Mouse (Mus musculus) stomach, embryonic 16.5 days (tissue): ENCODE measurements around the gene Tmem11. TPM values are rescaled to one million over a fixed set of nuclear protein-coding genes. Genes with fewer than 3 reads are reported as not detected.

ENCODE experiments used
- ATAC-seq: fragments of 200-750 bp; cut with Nextera tagmentation; 2 replicates; pipeline ENCODE4 v1.8.0; 2017; ENCODE audit warnings: moderate number of reproducible peaks, moderate TSS enrichment; ENCODE audit not compliant: insufficient read depth, low FRiP score
- H3K27ac ChIP-seq: fragments of 300-500 bp; sonication (generic); 2 replicates; pipeline ENCODE4 v1.5.1; 2014; ENCODE audit warnings: low read length
- H3K27me3 ChIP-seq: fragments of 300-500 bp; sonication (generic); 2 replicates; pipeline ENCODE4 v1.6.1; 2014; ENCODE audit warnings: low read length, control low read depth, mixed read lengths; ENCODE audit not compliant: control insufficient read depth, insufficient read depth
- H3K36me3 ChIP-seq: fragments of 300-500 bp; sonication (generic); 2 replicates; pipeline ENCODE4 v1.6.1; 2014; ENCODE audit warnings: low read length; ENCODE audit not compliant: control insufficient read depth, insufficient read depth
- H3K4me1 ChIP-seq: fragments of 300-500 bp; sonication (generic); 2 replicates; pipeline ENCODE4 v1.6.1; 2014; ENCODE audit warnings: low read length, control low read depth, mixed read lengths; ENCODE audit not compliant: control insufficient read depth, insufficient read depth
- H3K4me2 ChIP-seq: fragments of 300-500 bp; sonication (generic); 2 replicates; pipeline ENCODE4 v1.6.1; 2014; ENCODE audit warnings: low read depth, low read length, mixed read lengths
- H3K4me3 ChIP-seq: fragments of 300-500 bp; sonication (generic); replicated peaks from 2 replicates; pipeline ENCODE4 v1.5.1; 2014; ENCODE audit warnings: mild to moderate bottlenecking, low read length
- H3K9ac ChIP-seq: fragments of 300-500 bp; sonication (generic); 2 replicates; pipeline ENCODE4 v1.6.1; 2014; ENCODE audit warnings: low read length
- H3K9me3 ChIP-seq: fragments of 300-500 bp; sonication (generic); replicated peaks from 2 replicates; pipeline ENCODE4 v1.6.1; 2016; ENCODE audit warnings: low read length, control low read depth; ENCODE audit not compliant: control insufficient read depth
- WGBS: fragments of 180-500 bp; shearing (Covaris S2); extraction: QIAGEN DNeasy Blood & Tissue Kit; methylation state at CpG from one replicate; pipeline ENCODE4 v1.1.7; 2014; 5-methylcytosine and 5-hydroxymethylcytosine counted together
- polyA plus RNA-seq: library from polyadenylated mRNA; unstranded; fragments of >200 nt; fragmentation: Nextera tagmentation; extraction: Ambion mirVana; gene quantifications from 2 replicates; pipeline ENCODE4 v1.2.1, GENCODE M21; 2015

Tmem11 gene
- polyA plus RNA-seq, 1 experiment from 2014 or later = 58.7 TPM

- no peak overlapping the region for H3K9ac ChIP-seq
- H3K9me3 ChIP-seq = no peaks in the 10 kb centered on the region
- H3K4me2 ChIP-seq = no peak overlapping the region
- no peak for ATAC-seq
- H3K4me3 ChIP-seq = no peak overlapping the region
- 59% methylated on average over 4 of the region's 4 CpGs for WGBS
- H3K36me3 ChIP-seq = no peaks in the 10 kb centered on the region
- H3K27me3 ChIP-seq = no peaks in the 10 kb centered on the region
- no peak overlapping the region for H3K27ac ChIP-seq
- peaks cover 5% of the 10 kb centered on the region; the same call in 1 of the 2 replicates for H3K4me1 ChIP-seq
These were observed 51.7 kb downstream of the Tmem11 start for GRCm38 (mm10) chr11:60827241-60827945.

GRCm38 (mm10) chr11:60826700-60827099 lies 52.4 kb downstream of the Tmem11 start:
- Histone ChIP-seq H3K36me3 (no peaks in the 10 kb centered on the region), H3K4me1 (peaks cover 5% of the 10 kb centered on the region; the same call in 1 of the 2 replicates), H3K4me2 (no peak overlapping the region), H3K9ac (no peak overlapping the region), H3K27ac (no peak overlapping the region), H3K4me3 (no peak overlapping the region), H3K27me3 (no peaks in the 10 kb centered on the region), H3K9me3 (no peaks in the 10 kb centered on the region)
- ATAC-seq = no peak
- 53% methylated on average over 1 of the region's 1 CpGs for WGBS

GRCm38 (mm10) chr11:60825191-60825590 lies 53.9 kb downstream of the Tmem11 start:
- H3K9me3 ChIP-seq = no peaks in the 10 kb centered on the region
- no peaks in the 10 kb centered on the region for H3K4me1 ChIP-seq
- H3K27ac ChIP-seq = peak overlapping the region; percentile 47; the same call in 1 of the 2 replicates
- 49% methylated on average over 3 of the region's 3 CpGs for WGBS
- H3K4me3 ChIP-seq = no peak overlapping the region
- no peak overlapping the region for H3K4me2 ChIP-seq
- no peaks in the 10 kb centered on the region for H3K36me3 ChIP-seq
- ATAC-seq = peak; percentile 90
- no peaks in the 10 kb centered on the region for H3K27me3 ChIP-seq
- no peak overlapping the region for H3K9ac ChIP-seq

- Histone ChIP-seq H3K9me3 (no peaks in the 10 kb centered on the region), H3K27me3 (no peaks in the 10 kb centered on the region), H3K36me3 (no peaks in the 10 kb centered on the region), H3K9ac (no peak overlapping the region), H3K4me1 (no peaks in the 10 kb centered on the region), H3K27ac (no peak overlapping the region), H3K4me3 (no peak overlapping the region), H3K4me2 (no peak overlapping the region)
- whole genome bisulfite sequencing = 67% methylated on average over 2 of the region's 2 CpGs
- no peak for ATAC-seq
These were observed 55.3 kb downstream of the Tmem11 start for GRCm38 (mm10) chr11:60823771-60824170.

GRCm38 (mm10) chr11:60816398-60816797 lies 62.7 kb downstream of the Tmem11 start:
- no peak overlapping the region for H3K27ac ChIP-seq
- WGBS = 72% methylated on average over 5 of the region's 5 CpGs
- H3K27me3 ChIP-seq = no peaks in the 10 kb centered on the region
- ATAC-seq = no peak
- no peaks in the 10 kb centered on the region for H3K4me1 ChIP-seq
- no peaks in the 10 kb centered on the region for H3K9me3 ChIP-seq
- no peak overlapping the region for H3K4me3 ChIP-seq
- H3K4me2 ChIP-seq = no peak overlapping the region
- no peaks in the 10 kb centered on the region for H3K36me3 ChIP-seq
- no peak overlapping the region for H3K9ac ChIP-seq

Other genes starting within 250 kb of the Tmem11 start
- gene Llgl1, start 179.5 kb downstream of the Tmem11 start, polyA plus RNA-seq = 43.2 and 46.7 TPM in 2 replicates
- 87.7 and 97.6 TPM in 2 replicates for gene Flii, start 152.0 kb downstream of the Tmem11 start, polyA plus RNA-seq
- 11.2 and 13.2 TPM in 2 replicates for gene Mief2, start 150.9 kb downstream of the Tmem11 start, polyA plus RNA-seq
- 13.0 and 13.8 TPM in 2 replicates for gene Top3a, start 101.9 kb downstream of the Tmem11 start, polyA plus RNA-seq
- 5.6 and 6.1 TPM in 2 replicates for gene Smcr8, start 101.7 kb downstream of the Tmem11 start, polyA plus RNA-seq
- gene Shmt1, start 67.6 kb downstream of the Tmem11 start, polyA plus RNA-seq = 68.3 and 69.8 TPM in 2 replicates
- gene Dhrs7b, start 48.6 kb downstream of the Tmem11 start, polyA plus RNA-seq = 42.8 and 43.6 TPM in 2 replicates
- 11.0 and 13.8 TPM in 2 replicates for gene Natd1, start 35.5 kb upstream of the Tmem11 start, polyA plus RNA-seq
- gene Map2k3, start 52.8 kb upstream of the Tmem11 start, polyA plus RNA-seq = 119 and 132 TPM in 2 replicates
- gene Kcnj12, start 143.3 kb upstream of the Tmem11 start, polyA plus RNA-seq = 0.41 and 0.93 TPM in 2 replicates
- 2.9 TPM in 2 replicates for gene Tnfrsf13b, start 247.5 kb upstream of the Tmem11 start, polyA plus RNA-seq